Mouse (Mus musculus) left cerebral cortex, postnatal 14 days (tissue): ENCODE measurements around the gene Adra1b. TPM values are rescaled to one million over a fixed set of nuclear protein-coding genes. Genes with fewer than 3 reads are reported as not detected.

Source experiments
- DNase-seq, 2 experiments: peaks; one replicate each; pipeline ENCODE4 v3.0.0; 2021 to 2022; ENCODE audit warnings: low spot score in 2 of 2, mixed read lengths in 1 of 2
- intact Hi-C: fragments of 180-260 bp; cut with DNase I; formaldehyde crosslinking; loops from one replicate; pipeline ENCODE4 v1.15.1; 2025
- total RNA-seq, 2 experiments: library from RNA; stranded (reverse); gene quantifications; 2 replicates each; pipeline ENCODE4 v1.2.3; 2021

Gene Adra1b
- total RNA-seq, 2 experiments from 2014 or later, result 21.7 to 27.9 TPM

DNA sequence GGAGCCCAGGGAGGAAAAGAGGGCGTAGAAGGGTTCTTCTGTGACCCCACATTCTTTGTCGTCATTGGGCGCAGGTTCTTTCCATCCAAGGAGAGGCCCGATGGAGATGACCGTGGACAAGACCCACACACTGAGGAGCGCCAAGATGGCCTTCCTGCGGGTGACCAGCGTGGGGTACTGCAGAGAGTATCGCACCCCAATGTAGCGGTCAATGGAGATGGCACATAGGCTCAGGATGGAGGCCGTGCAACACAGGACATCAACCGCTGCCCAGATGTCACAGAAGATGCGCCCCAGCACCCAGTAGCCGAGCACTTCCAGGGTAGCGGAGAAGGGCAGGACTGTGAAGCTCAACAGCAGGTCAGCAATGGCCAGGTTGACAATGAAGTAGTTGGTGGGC lies 65.6 kb downstream of the Adra1b start:
- DNase-seq, result no peak
- intact Hi-C loops, result loop anchor here (5.0 kb wide), 1 partner anchor 377 kb away; no protein-coding TSS in a partner anchor

DNA sequence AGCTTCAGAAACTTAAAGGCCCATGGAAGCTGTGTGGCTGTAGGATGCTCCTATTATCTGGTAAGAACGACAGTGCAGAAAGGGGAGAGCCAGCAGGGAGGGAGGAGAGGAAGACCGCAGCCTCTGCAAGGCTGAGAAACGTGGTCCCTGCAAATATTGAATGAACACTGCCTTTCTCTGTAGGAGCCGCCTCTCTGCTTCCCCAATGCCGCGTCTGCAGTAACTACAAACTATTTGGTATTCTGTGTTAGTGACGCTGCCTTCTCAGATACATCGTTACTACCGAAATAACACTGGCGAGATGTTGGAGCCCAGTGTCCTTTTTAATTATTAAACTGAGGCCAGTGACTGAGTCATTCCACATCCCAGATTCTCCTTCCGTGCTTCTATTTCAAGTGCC lies 66.5 kb downstream of the Adra1b start:
- intact Hi-C loops, result loop anchor here (5.0 kb wide), 1 partner anchor 52 kb away; no protein-coding TSS in a partner anchor
- DNase-seq, result peak; percentile 8 to 33

GRCm38 (mm10) chr11:43831530-43831929 lies 69.5 kb downstream of the Adra1b start:
- peak in 1 of 2 experiments; percentile 11 for DNase-seq
- intact Hi-C loops, result loop anchor here (5.0 kb wide), 1 partner anchor 49 kb away; no protein-coding TSS in a partner anchor

DNA sequence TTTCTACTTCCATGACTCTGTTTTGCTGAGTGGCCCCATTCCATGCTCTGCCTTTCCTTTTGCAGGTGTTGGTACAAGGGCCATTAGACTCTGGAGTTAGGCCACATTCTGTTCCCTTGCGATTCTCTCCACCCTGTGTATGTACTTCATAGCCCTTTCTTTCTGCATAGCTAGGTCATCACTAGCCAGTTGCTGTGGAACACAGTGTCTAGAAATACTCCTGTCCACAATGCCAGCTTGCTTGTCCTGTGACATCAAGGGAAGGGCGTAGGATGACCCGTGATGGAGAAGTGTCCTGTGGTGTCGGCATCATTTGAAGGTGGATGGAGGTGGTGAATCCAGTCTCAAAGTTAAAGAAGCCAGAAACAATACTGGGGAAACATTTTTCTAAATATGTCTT lies 74.2 kb downstream of the Adra1b start:
- intact Hi-C loops, result no loop called here
- no peak for DNase-seq

DNA sequence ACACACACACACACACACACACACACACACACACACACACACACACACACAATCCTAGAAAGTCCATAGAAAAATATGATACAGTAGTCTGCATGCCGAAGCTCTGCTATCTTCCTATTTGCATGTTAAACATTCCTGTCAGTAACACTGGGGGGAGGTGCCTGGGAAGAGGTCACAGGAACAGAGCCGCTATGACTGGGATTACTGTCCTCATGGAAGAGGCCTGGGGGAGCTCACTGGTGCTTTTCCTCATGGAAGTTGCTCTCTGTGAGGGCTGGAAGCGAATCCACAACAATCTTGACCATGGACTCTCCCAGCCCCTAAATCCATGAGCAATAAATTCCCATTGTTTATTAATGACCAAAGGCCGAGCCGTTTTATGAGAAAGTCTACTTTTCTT lies 77.7 kb downstream of the Adra1b start:
- no peak for DNase-seq
- intact Hi-C loops, result no loop called here

- intact Hi-C loops, result no loop called here
- DNase-seq, result no peak
Observed at GRCm38 (mm10) chr11:43820552-43821460, 80.2 kb downstream of the Adra1b start.

- no peak for DNase-seq
- intact Hi-C loops, result no loop called here
Observed at GRCm38 (mm10) chr11:43817368-43817923, 83.6 kb downstream of the Adra1b start.

DNA sequence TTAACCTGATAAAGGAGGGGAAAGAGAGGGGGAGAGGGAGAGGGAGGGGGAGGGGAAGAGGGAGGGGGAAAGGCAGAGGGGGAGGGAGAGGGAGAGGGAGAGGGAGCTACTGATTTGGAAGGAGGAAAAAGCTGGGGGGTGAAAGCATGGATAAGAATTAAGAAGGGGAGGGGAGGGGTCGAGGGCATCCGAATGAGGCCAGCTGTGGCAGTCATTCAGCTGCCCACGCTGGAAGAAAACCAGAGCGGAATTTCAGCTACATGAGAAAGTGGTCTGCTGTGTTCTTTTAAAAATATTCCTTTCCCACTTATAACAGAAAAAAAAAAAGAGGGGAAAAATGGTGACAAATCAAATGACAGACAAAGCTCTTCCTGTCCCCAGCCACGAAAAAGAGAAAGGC lies 88.5 kb downstream of the Adra1b start:
- intact Hi-C loops, result no loop called here
- no peak for DNase-seq

GRCm38 (mm10) chr11:43807732-43808131 lies 93.3 kb downstream of the Adra1b start:
- no peak for DNase-seq
- intact Hi-C loops, result no loop called here

GRCm38 (mm10) chr11:43795992-43796391 lies 105.0 kb downstream of the Adra1b start:
- intact Hi-C loops, result no loop called here
- peak in 1 of 2 experiments; percentile 16 for DNase-seq

DNA sequence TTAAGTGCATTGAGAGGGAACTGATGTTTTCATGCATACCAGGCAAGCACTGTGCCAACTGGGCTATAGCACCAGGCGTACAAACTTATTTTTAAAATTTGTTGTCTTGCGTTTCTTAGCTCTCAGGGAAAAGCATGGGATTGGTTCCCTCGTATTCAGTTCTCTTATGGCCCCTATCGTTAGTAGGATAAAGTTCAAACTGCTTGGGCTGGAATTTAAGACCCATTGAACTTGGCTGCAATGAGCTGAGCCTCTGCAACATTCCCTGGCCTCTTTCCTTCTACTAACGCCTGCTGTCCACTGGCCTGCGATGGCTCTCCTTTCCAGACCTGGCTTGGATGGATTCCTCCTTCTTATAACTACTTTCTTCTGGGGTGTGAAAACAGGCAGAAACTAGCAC lies 110.6 kb downstream of the Adra1b start:
- intact Hi-C loops, result no loop called here
- DNase-seq, result no peak

GRCm38 (mm10) chr11:43783772-43784171 lies 117.2 kb downstream of the Adra1b start:
- DNase-seq, result peak; percentile 60 to 78
- intact Hi-C loops, result loop anchor here (5.0 kb wide), 3 partner anchors 49 to 549 kb away; no protein-coding TSS in a partner anchor

GRCm38 (mm10) chr11:43783106-43783505 lies 117.9 kb downstream of the Adra1b start:
- intact Hi-C loops, result loop anchor here (5.0 kb wide), 3 partner anchors 49 to 549 kb away; no protein-coding TSS in a partner anchor
- no peak for DNase-seq

DNA sequence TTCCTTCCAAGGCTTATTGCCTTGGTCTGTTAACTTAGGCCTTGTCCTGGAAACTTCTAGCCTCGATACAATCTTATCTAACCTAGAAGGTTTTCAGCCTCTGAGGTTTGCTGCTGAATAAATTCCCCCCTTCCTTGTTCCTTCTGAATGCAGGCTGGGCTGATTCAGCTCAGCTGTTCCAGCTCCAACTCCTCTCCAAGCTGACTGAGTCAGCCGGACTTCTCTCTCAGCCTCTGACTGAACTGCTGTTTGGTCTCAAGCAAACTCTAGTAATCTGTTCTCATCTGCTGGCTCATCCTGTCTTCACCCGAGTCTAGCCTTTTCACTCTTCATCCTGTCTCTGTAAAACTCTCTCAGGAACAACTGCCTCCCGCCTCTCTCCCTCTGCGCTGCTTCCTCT lies 121.5 kb downstream of the Adra1b start:
- intact Hi-C loops, result no loop called here
- DNase-seq, result no peak

GRCm38 (mm10) chr11:43776324-43776694 lies 124.7 kb downstream of the Adra1b start:
- no peak for DNase-seq
- intact Hi-C loops, result no loop called here

DNA sequence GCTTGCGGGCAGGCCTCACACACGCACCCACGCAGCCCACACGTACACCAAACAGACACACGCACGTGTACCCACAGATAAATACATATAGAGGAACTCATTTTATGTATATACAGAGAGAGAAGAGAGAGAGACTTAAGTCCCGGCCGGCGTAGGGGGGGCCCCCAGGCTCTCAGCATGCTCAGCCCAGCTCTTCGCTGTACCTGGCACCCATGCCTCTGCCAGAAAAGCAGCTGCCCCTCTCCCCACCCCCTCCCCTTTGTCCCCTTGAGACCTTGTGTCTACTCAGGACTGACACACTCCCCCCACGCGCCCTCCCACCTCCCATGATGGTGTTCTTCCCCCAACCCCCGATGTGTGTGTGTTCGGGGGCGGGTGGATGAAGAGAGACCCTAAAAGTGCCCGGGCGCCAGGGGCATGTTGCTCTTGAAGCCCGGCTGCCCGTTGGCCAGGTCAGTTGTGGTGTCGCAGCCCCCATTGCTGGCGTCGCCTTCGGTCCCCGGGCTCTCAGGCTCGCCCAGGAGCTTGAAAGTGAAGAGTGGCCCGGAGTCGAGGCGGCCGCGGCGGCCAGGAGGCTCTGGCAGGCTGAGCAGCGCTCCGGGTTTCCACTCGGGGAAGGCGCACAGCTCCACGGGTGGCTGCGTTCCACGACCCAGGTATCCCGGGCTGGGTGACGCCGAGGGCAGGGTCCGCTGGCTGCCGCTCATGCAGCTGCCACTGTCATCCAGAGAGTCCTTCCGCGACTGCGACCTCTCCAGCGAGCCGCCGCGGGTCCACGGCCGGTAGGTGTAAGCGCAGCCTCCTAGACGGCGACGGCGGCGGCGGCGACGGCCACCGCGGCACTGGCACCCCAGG lies 125.3 kb downstream of the Adra1b start:
- intact Hi-C loops, result no loop called here
- no peak for DNase-seq

GRCm38 (mm10) chr11:43773725-43774124 lies 127.3 kb downstream of the Adra1b start:
- intact Hi-C loops, result no loop called here
- no peak for DNase-seq

GRCm38 (mm10) chr11:43770110-43770509 lies 130.9 kb downstream of the Adra1b start:
- no peak for DNase-seq
- intact Hi-C loops, result no loop called here

GRCm38 (mm10) chr11:43767749-43768148 lies 133.3 kb downstream of the Adra1b start:
- no peak for DNase-seq
- intact Hi-C loops, result loop anchor here (1.0 to 5.0 kb wide), 2 partner anchors 564 to 685 kb away; no protein-coding TSS in a partner anchor
